Mouse (Mus musculus): ENCODE data around the gene Mov10l1.
A peak's percentile ranks its signal among the peaks of the same experiment; 100 is the strongest.

DNA sequence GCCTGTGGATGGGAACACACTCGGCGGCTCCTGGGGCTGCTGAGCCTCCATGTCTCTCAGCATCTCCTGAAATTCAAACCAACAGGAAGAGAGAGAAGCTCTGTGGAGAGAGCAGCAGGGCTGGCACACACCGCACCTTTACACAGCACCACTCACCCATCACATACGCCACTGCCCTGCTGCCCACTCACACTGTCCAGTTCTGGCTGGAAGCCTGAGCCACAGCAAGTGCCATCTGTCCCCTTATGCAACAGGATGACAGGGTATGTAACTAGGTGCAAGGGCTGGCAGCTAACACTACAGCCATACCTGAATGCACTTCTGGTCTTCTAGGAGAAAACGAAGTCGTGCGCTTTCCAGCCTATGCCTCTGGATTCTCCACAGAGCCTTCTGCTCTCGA is 121.7 kb downstream of the Mov10l1 start:
- no peak for TF ChIP-seq CTCF (IDR thresholded peaks at IDR 0.05; ENCODE audit: borderline replicate concordance, insufficient read depth, low read depth, low read length)
- 0 out of 2 replicates have a peak, but pooled peaks have one; percentile 20 for TF ChIP-seq POLR2A (IDR thresholded peaks at IDR 0.05; ENCODE audit: borderline replicate concordance, insufficient read depth, low read length)

Data from cerebellum, adult 2 months (tissue).